Mouse (Mus musculus) activated CD4-positive, CD25-positive, alpha-beta regulatory T cell, adult 4 months (primary cell): ENCODE data around the gene Phgr1. TPM values are rescaled to one million over a fixed set of nuclear protein-coding genes. Genes with fewer than 3 reads are reported as not detected.

ENCODE experiments used
- ATAC-seq: one replicate; pipeline ENCODE4 v1.8.0; 2017
- polyA plus RNA-seq, 2 experiments: library from polyadenylated mRNA; unstranded; fragments of 100-300 nt; shearing (Covaris generic); gene quantifications; one replicate each; pipeline ENCODE4 v1.2.1; 2017

The Phgr1 gene
- polyA plus RNA-seq, 2 experiments from 2014 or later: not detected

- ATAC-seq: no peak
Measured at GRCm38 (mm10) chr2:118779504-118780480, 7.2 kb downstream of the Phgr1 start, which contains the start of gene Disp2. Gene Disp2, plus strand, starts transcription at chr2:118779719.

- no peak for ATAC-seq
Measured at GRCm38 (mm10) chr2:118781115-118781514, 8.5 kb downstream of the Phgr1 start.

GRCm38 (mm10) chr2:118782303-118782702 lies 9.7 kb downstream of the Phgr1 start:
- ATAC-seq: no peak

- no peak for ATAC-seq
Measured at GRCm38 (mm10) chr2:118783093-118783492, 10.5 kb downstream of the Phgr1 start.

GRCm38 (mm10) chr2:118783663-118784062 lies 11.1 kb downstream of the Phgr1 start:
- no peak for ATAC-seq

- ATAC-seq: no peak
Measured at GRCm38 (mm10) chr2:118786525-118786924, 14.0 kb downstream of the Phgr1 start.

- no peak for ATAC-seq
Measured at GRCm38 (mm10) chr2:118789501-118789900, 16.9 kb downstream of the Phgr1 start.

GRCm38 (mm10) chr2:118790221-118790550 lies 17.6 kb downstream of the Phgr1 start:
- no peak for ATAC-seq

GRCm38 (mm10) chr2:118790551-118791525 lies 18.3 kb downstream of the Phgr1 start:
- no peak for ATAC-seq

- no peak for ATAC-seq
Measured at GRCm38 (mm10) chr2:118791591-118792258, 19.2 kb downstream of the Phgr1 start.

- ATAC-seq: no peak
Measured at GRCm38 (mm10) chr2:118792259-118792613, 19.7 kb downstream of the Phgr1 start.

GRCm38 (mm10) chr2:118793636-118794035 lies 21.1 kb downstream of the Phgr1 start:
- no peak for ATAC-seq

- no peak for ATAC-seq
Measured at GRCm38 (mm10) chr2:118802542-118803118, 30.1 kb downstream of the Phgr1 start.

GRCm38 (mm10) chr2:118804474-118804873 lies 31.9 kb downstream of the Phgr1 start:
- no peak for ATAC-seq

- ATAC-seq: no peak
Measured at GRCm38 (mm10) chr2:118805137-118805536, 32.6 kb downstream of the Phgr1 start.

- ATAC-seq: no peak
Measured at GRCm38 (mm10) chr2:118805756-118806155, 33.2 kb downstream of the Phgr1 start.

GRCm38 (mm10) chr2:118806860-118807259 lies 34.3 kb downstream of the Phgr1 start:
- no peak for ATAC-seq

GRCm38 (mm10) chr2:118810861-118811260 lies 38.3 kb downstream of the Phgr1 start:
- ATAC-seq: no peak

- no peak for ATAC-seq
Measured at GRCm38 (mm10) chr2:118812724-118813123, 40.2 kb downstream of the Phgr1 start.

GRCm38 (mm10) chr2:118813981-118814836 lies 41.6 kb downstream of the Phgr1 start, which contains the start of gene Knstrn:
Gene Knstrn, plus strand, starts transcription at chr2:118814003.
- ATAC-seq: peak; percentile 100

- no peak for ATAC-seq
Measured at GRCm38 (mm10) chr2:118822800-118823199, 50.2 kb downstream of the Phgr1 start.
